Mouse (Mus musculus) forebrain, embryonic 11.5 days (tissue): ENCODE data around the gene Hgf. TPM values are rescaled to one million over a fixed set of nuclear protein-coding genes. Genes with fewer than 3 reads are reported as not detected.

Experiments
- ATAC-seq: fragments of 200-750 bp; cut with Nextera tagmentation; replicated peaks from 2 replicates; pipeline ENCODE4 v1.8.0; 2017; ENCODE audit warnings: moderate TSS enrichment; ENCODE audit not compliant: low FRiP score
- DNase-seq: peaks from one replicate; pipeline ENCODE4 v3.0.0-alpha.2; 2017; ENCODE audit warnings: low spot score
- H3K27ac ChIP-seq: fragments of 300-500 bp; sonication (generic); 2 replicates; pipeline ENCODE4 v1.5.1; 2014; ENCODE audit warnings: low read depth, low read length
- H3K27me3 ChIP-seq: fragments of 300-500 bp; sonication (generic); 2 replicates; pipeline ENCODE4 v1.6.1; 2014; ENCODE audit warnings: mild to moderate bottlenecking, low read length, mixed read lengths; ENCODE audit not compliant: control insufficient read depth, insufficient read depth
- H3K36me3 ChIP-seq: fragments of 300-500 bp; sonication (generic); 2 replicates; pipeline ENCODE4 v1.6.1; 2014; ENCODE audit warnings: mild to moderate bottlenecking, low read length, moderate library complexity, mixed read lengths; ENCODE audit not compliant: control insufficient read depth, insufficient read depth
- H3K4me1 ChIP-seq: fragments of 300-500 bp; sonication (generic); replicated peaks from 2 replicates; pipeline ENCODE4 v1.6.1; 2014; ENCODE audit warnings: low read length, mixed read lengths; ENCODE audit not compliant: control insufficient read depth, insufficient read depth
- H3K4me2 ChIP-seq: fragments of 300-500 bp; sonication (generic); 2 replicates; pipeline ENCODE4 v1.6.1; 2014; ENCODE audit warnings: low read depth, mild to moderate bottlenecking, low read length, moderate library complexity, mixed read lengths; ENCODE audit not compliant: severe bottlenecking
- H3K4me3 ChIP-seq: fragments of 300-500 bp; sonication (generic); 2 replicates; pipeline ENCODE4 v1.5.1; 2014; ENCODE audit warnings: low read depth, low read length
- H3K9ac ChIP-seq: fragments of 300-500 bp; sonication (generic); 2 replicates; pipeline ENCODE4 v1.6.1; 2014; ENCODE audit warnings: low read length
- H3K9me3 ChIP-seq: fragments of 300-500 bp; sonication (generic); 2 replicates; pipeline ENCODE4 v1.6.1; 2016; ENCODE audit warnings: low read length, mixed read lengths; ENCODE audit not compliant: control insufficient read depth
- WGBS: fragments of 180-500 bp; shearing (Covaris S2); extraction: QIAGEN DNeasy Blood & Tissue Kit; methylation state at CpG from one replicate; pipeline ENCODE4 v1.1.7; 2014; 5-methylcytosine and 5-hydroxymethylcytosine counted together
- polyA plus RNA-seq: library from polyadenylated mRNA; unstranded; fragments of >200 nt; fragmentation: Nextera tagmentation; extraction: Ambion mirVana; gene quantifications from 2 replicates; pipeline ENCODE4 v1.2.1, GENCODE M21; 2014

Gene Hgf
- polyA plus RNA-seq, 1 experiment from 2014 or later, result 0.83 TPM

GRCm38 (mm10) chr5:16654022-16654421 lies 100.7 kb downstream of the Hgf start:
- H3K4me1 ChIP-seq, result no peaks in the 10 kb centered on the region
- no peaks in the 10 kb centered on the region for H3K36me3 ChIP-seq
- H3K27me3 ChIP-seq, result no peaks in the 10 kb centered on the region
- H3K9ac ChIP-seq, result no peak overlapping the region
- H3K9me3 ChIP-seq, result no peaks in the 10 kb centered on the region
- no peak overlapping the region for H3K27ac ChIP-seq
- ATAC-seq (no peak), DNase-seq (no peak)
- H3K4me2 ChIP-seq, result no peak overlapping the region
- no peak overlapping the region for H3K4me3 ChIP-seq
- WGBS, result 71% methylated on average over 7 of the region's 7 CpGs

Other genes starting within 250 kb of the Hgf start
- not detected in 2 replicates for gene Gm28710, start 238.3 kb downstream of the Hgf start, polyA plus RNA-seq